ENCODE assay signal across 8 mouse cellular contexts in the genomic region with DNA sequence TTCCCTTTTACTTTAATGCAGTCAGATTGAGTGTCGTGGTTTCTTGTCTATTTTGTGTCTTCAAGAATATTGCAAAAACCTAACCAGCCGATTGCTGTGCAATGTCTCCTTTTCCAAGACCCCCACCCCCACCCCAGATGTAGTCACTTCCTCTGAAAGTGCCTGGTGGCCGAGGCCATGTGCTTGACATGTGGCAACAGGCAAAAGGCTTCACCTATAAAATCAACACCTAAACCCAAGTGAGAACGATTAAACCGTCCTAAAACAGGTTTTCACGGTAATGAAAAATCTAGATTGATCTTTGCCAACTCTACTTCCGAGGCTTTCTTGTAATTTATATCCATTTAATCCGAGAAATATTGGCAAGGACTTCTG. TPM values are rescaled to one million over a fixed set of nuclear protein-coding genes. Genes with fewer than 3 reads are reported as not detected.
DNase-seq lines count a peak whose midpoint lies in the region; ATAC-seq and TF ChIP-seq lines count a peak whose summit lies in the region.

No protein-coding gene starts in this region.

- intact Hi-C loops in left cerebral cortex, postnatal 4 days (cut with DNase I), result no loop called here

- no peaks in the 10 kb centered on the region for H3K36me3 ChIP-seq in testis, adult 2 months (ENCODE audit: control insufficient read depth, insufficient read depth, low read length)
- H3K36me3 ChIP-seq in intestine, embryonic 16.5 days (ENCODE audit: control insufficient read depth, insufficient read depth, low read length), result peaks cover 6% of the 10 kb centered on the region
- H3K36me3 ChIP-seq in myocyte (ENCODE audit: control insufficient read depth, insufficient read depth), result peaks cover 15% of the 10 kb centered on the region

- H3K4me2 ChIP-seq in intestine, embryonic 16.5 days (ENCODE audit: low read depth, low read length), result peak overlapping the region; percentile 68
- peak overlapping the region; percentile 82 for H3K4me2 ChIP-seq in myocyte (ENCODE audit: low read depth)

- no peak for DNase-seq in testis, postnatal 10 days (ENCODE audit: low spot score)
- peak; percentile 23 for DNase-seq in embryo, embryonic 11.5 days (ENCODE audit: low read depth, low spot score)
- DNase-seq in cerebellum, postnatal 14 days, result no peak
- DNase-seq in layer of hippocampus, postnatal 14 days (ENCODE audit: low spot score in 2 of 2), result no peak
- DNase-seq in left cerebral cortex, postnatal 4 days, result no peak

- H3K9ac ChIP-seq in intestine, embryonic 16.5 days (ENCODE audit: low read depth, low read length), result peak overlapping the region; percentile 96

- ATAC-seq in intestine, embryonic 16.5 days, result no peak

- TF ChIP-seq CTCF in testis, adult 2 months (IDR thresholded peaks at IDR 0.05; ENCODE audit: control insufficient read depth, insufficient read depth, insufficient replicate concordance, low read depth, low read length), result no peak

- no peaks in the 10 kb centered on the region for H3K27me3 ChIP-seq in testis, adult 2 months (ENCODE audit: control insufficient read depth, insufficient read depth, low read length)
- H3K27me3 ChIP-seq in intestine, embryonic 16.5 days (replicated peaks; ENCODE audit: control insufficient read depth, insufficient read depth, low read length), result no peaks in the 10 kb centered on the region
- H3K27me3 ChIP-seq in myocyte (ENCODE audit: control insufficient read depth, insufficient read depth, insufficient read length), result no peaks in the 10 kb centered on the region

- H3K4me1 ChIP-seq in testis, adult 2 months (ENCODE audit: control insufficient read depth, insufficient read depth, low read length), result peaks cover 6% of the 10 kb centered on the region
- H3K4me1 ChIP-seq in intestine, embryonic 16.5 days (ENCODE audit: control insufficient read depth, insufficient read depth, low read length), result peaks cover 18% of the 10 kb centered on the region

- peak overlapping the region; percentile 100 for H3K27ac ChIP-seq in testis, adult 2 months (ENCODE audit: control insufficient read depth, insufficient read depth, low read depth, low read length)
- peak overlapping the region; percentile 96; the same call in 1 of the 2 replicates for H3K27ac ChIP-seq in intestine, embryonic 16.5 days (ENCODE audit: low read length)

- H3K4me3 ChIP-seq in testis, adult 2 months (ENCODE audit: control insufficient read depth, low read depth, low read length), result peak overlapping the region; percentile 98
- peak overlapping the region; percentile 99 for H3K4me3 ChIP-seq in intestine, embryonic 16.5 days (ENCODE audit: low read length)
- peak overlapping the region; percentile 83 for H3K4me3 ChIP-seq in myocyte

- peaks cover 61% of the 10 kb centered on the region for H3K79me2 ChIP-seq in myocyte (ENCODE audit: control insufficient read depth, insufficient read depth)

- H3ac ChIP-seq in myocyte (ENCODE audit: control insufficient read depth, insufficient read length), result peak overlapping the region; percentile 89

- TF ChIP-seq POLR2A in testis, adult 2 months (IDR thresholded peaks at IDR 0.05; ENCODE audit: control insufficient read depth, low read depth, low read length), result no peak
- TF ChIP-seq POLR2A in myocyte (IDR thresholded peaks at IDR 0.05; ENCODE audit: insufficient read length, low read depth), result no peak

- under 1% methylated on average over 8 of the region's 8 CpGs for WGBS in intestine, embryonic 16.5 days

- H3K9me3 ChIP-seq in intestine, embryonic 16.5 days (ENCODE audit: control insufficient read depth, low read length), result no peaks in the 10 kb centered on the region

TF ChIP-seq in myocyte, 11 proteins besides CTCF, POLR2A, EP300 and RAD21:
- TF ChIP-seq REST (IDR thresholded peaks at IDR 0.05; ENCODE audit: insufficient read depth, insufficient read length) (no peak), TCF3 (IDR thresholded peaks at IDR 0.05; ENCODE audit: insufficient read length, low read depth) (no peak), MAX (IDR thresholded peaks at IDR 0.05; ENCODE audit: low read depth) (peak; percentile 81), MYOD1 (IDR thresholded peaks at IDR 0.05; ENCODE audit: control insufficient read depth in 1 of 3, insufficient read length in 2 of 3, low read depth in 2 of 3) (no peak), SRF (IDR thresholded peaks at IDR 0.05; ENCODE audit: control insufficient read depth, insufficient read length, low read depth) (no peak)
TF ChIP-seq in myocyte: peak in this region for 1.

RNA-seq across cellular contexts. Expression of a gene that starts 1.1 kb away (rescaled TPM):
- 111 and 130 TPM in 2 replicates for polyA plus RNA-seq in testis, adult 2 months (2012; rRNA removed)
- 831 and 949 TPM in 2 replicates for polyA plus RNA-seq in intestine, embryonic 16.5 days (2015; fragmentation: Nextera tagmentation; extraction: Ambion mirVana)
- polyA plus RNA-seq in myocyte (2012; fragmentation: generic; extraction: Trizol), result 196 TPM
- 100 to 1,000 TPM; 231 to 244 TPM for total RNA-seq in layer of hippocampus, postnatal 14 days (2021)
- 100 to 1,000 TPM; 219 to 224 TPM for total RNA-seq in left cerebral cortex, postnatal 4 days (2021)

RNA-seq across cellular contexts. Expression of a gene that starts 11.2 kb away (rescaled TPM):
- polyA plus RNA-seq in testis, adult 2 months (2012; rRNA removed), result 6.4 and 6.7 TPM in 2 replicates
- polyA plus RNA-seq in intestine, embryonic 16.5 days (2015; fragmentation: Nextera tagmentation; extraction: Ambion mirVana), result 42.5 and 50.5 TPM in 2 replicates
- 21.1 TPM for polyA plus RNA-seq in myocyte (2012; fragmentation: generic; extraction: Trizol)
- total RNA-seq in layer of hippocampus, postnatal 14 days (2021), result 10 to 100 TPM; 28.9 to 33.8 TPM
- 10 to 100 TPM; 29.1 to 30.1 TPM for total RNA-seq in left cerebral cortex, postnatal 4 days (2021)

RNA-seq across cellular contexts. Expression of a gene that starts 14.2 kb away (rescaled TPM):
- polyA plus RNA-seq in testis, adult 2 months (2012; rRNA removed), result 0.52 and 0.95 TPM in 2 replicates
- polyA plus RNA-seq in intestine, embryonic 16.5 days (2015; fragmentation: Nextera tagmentation; extraction: Ambion mirVana), result 3.7 and 4.1 TPM in 2 replicates
- 2.6 TPM for polyA plus RNA-seq in myocyte (2012; fragmentation: generic; extraction: Trizol)
- 1 to 10 TPM; 2.0 to 3.0 TPM for total RNA-seq in layer of hippocampus, postnatal 14 days (2021)
- total RNA-seq in left cerebral cortex, postnatal 4 days (2021), result 1 to 10 TPM; 3.7 to 4.0 TPM

RNA-seq across cellular contexts. Expression of a gene that starts 37.8 kb away (rescaled TPM):
- polyA plus RNA-seq in testis, adult 2 months (2012; rRNA removed), result 19.5 and 20.0 TPM in 2 replicates
- polyA plus RNA-seq in intestine, embryonic 16.5 days (2015; fragmentation: Nextera tagmentation; extraction: Ambion mirVana), result 11.3 and 12.2 TPM in 2 replicates
- 14.8 TPM for polyA plus RNA-seq in myocyte (2012; fragmentation: generic; extraction: Trizol)
- 10 to 100 TPM; 17.2 to 21.9 TPM for total RNA-seq in layer of hippocampus, postnatal 14 days (2021)
- 10 to 100 TPM; 15.2 to 21.8 TPM for total RNA-seq in left cerebral cortex, postnatal 4 days (2021)

RNA-seq across cellular contexts. Expression of a gene that starts 37.8 kb away (rescaled TPM):
- polyA plus RNA-seq in testis, adult 2 months (2012; rRNA removed), result 19.3 and 21.5 TPM in 2 replicates
- polyA plus RNA-seq in intestine, embryonic 16.5 days (2015; fragmentation: Nextera tagmentation; extraction: Ambion mirVana), result 162 and 166 TPM in 2 replicates
- 94.2 TPM for polyA plus RNA-seq in myocyte (2012; fragmentation: generic; extraction: Trizol)
- 100 to 1,000 TPM; 201 to 215 TPM for total RNA-seq in layer of hippocampus, postnatal 14 days (2021)
- total RNA-seq in left cerebral cortex, postnatal 4 days (2021), result 100 to 1,000 TPM; 158 to 172 TPM
